ENCODE assay signal across 9 mouse cellular contexts in the genomic region with DNA sequence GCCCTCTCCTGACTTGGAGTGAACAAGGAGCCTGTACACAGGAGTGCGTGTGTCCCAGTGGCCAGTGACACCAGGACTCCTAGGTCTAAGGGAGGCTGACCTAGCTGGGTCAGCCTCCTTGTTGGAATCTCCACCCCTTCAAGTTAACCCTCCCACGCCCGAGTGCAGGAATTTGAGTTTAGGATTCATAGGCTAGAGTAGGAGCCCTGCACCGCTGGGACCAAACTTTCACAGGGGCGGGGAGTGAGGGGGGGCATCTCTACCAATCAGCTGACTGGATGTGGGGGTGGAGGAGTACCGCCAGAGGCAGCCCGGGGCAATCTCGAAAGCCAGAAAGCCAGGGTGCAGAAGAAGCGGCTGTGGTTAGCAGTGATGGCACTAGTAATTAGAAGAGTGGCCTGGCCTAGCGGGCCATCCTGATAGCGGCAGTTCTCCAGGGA. TPM values are rescaled to one million over a fixed set of nuclear protein-coding genes. Genes with fewer than 3 reads are reported as not detected.
DNase-seq lines count a peak whose midpoint lies in the region; ATAC-seq and TF ChIP-seq lines count a peak whose summit lies in the region.
"Had no signal": no experiment of that assay in that cellular context is flagged by ENCODE, and none has a peak within 500 bp of the region (broad histone marks: within the 10 kb centered on the region; RNA-seq: fewer than 3 reads in every experiment).

A gene (minus strand): TSS at position 63 of the 440 bp plus-strand sequence.

- WGBS in heart, embryonic 10.5 days = 10% methylated on average over 11 of the region's 11 CpGs
- 18% methylated on average over 11 of the region's 11 CpGs for WGBS in kidney, embryonic 16.5 days

- peak; percentile 28 for ATAC-seq in kidney, embryonic 16.5 days (ENCODE audit: low FRiP score, low TSS enrichment)

- no peak for DNase-seq in testis, postnatal 10 days (ENCODE audit: low spot score)
- DNase-seq in heart, embryonic 10.5 days (ENCODE audit: low spot score) = no peak
- no peak for DNase-seq in natural killer cell, adult 2 months (ENCODE audit: low spot score in 2 of 2)
- DNase-seq in ovary, postnatal 10 days (ENCODE audit: low spot score) = no peak
- DNase-seq in testis, postnatal 14 days (ENCODE audit: low spot score) = no peak

- no peaks in the 10 kb centered on the region for H3K9me3 ChIP-seq in heart, embryonic 10.5 days
- no peaks in the 10 kb centered on the region for H3K9me3 ChIP-seq in kidney, embryonic 16.5 days (ENCODE audit: low read length)
- H3K9me3 ChIP-seq in megakaryocyte, embryonic 14.5 days = no peaks in the 10 kb centered on the region

- H3K36me3 ChIP-seq in testis, adult 2 months (ENCODE audit: control insufficient read depth, insufficient read depth, low read length) = no peaks in the 10 kb centered on the region
- H3K36me3 ChIP-seq in heart, embryonic 10.5 days = peaks cover 22% of the 10 kb centered on the region
- peaks cover 18% of the 10 kb centered on the region for H3K36me3 ChIP-seq in kidney, embryonic 16.5 days (ENCODE audit: insufficient read depth, low read length)
- H3K36me3 ChIP-seq in megakaryocyte, embryonic 14.5 days (replicated peaks; ENCODE audit: low read length) = peaks cover 44% of the 10 kb centered on the region

- H3K4me2 ChIP-seq in kidney, embryonic 16.5 days (replicated peaks; ENCODE audit: low read depth, low read length) = peak within 1 kb of the TSS; percentile 63

- no peak for TF ChIP-seq CTCF in testis, adult 2 months (IDR thresholded peaks at IDR 0.05; ENCODE audit: control insufficient read depth, insufficient read depth, insufficient replicate concordance, low read depth, low read length)

- H3K9ac ChIP-seq in kidney, embryonic 16.5 days (replicated peaks; ENCODE audit: low read length) = peak within 1 kb of the TSS; percentile 51

- no peak for TF ChIP-seq POLR2A in testis, adult 2 months (IDR thresholded peaks at IDR 0.05; ENCODE audit: control insufficient read depth, low read depth, low read length)

- peak within 1 kb of the TSS; percentile 52 for H3K4me3 ChIP-seq in testis, adult 2 months (ENCODE audit: control insufficient read depth, low read depth, low read length)
- peak within 1 kb of the TSS; percentile 58 for H3K4me3 ChIP-seq in heart, embryonic 10.5 days
- H3K4me3 ChIP-seq in kidney, embryonic 16.5 days (ENCODE audit: low read length) = peak within 1 kb of the TSS; percentile 45
- H3K4me3 ChIP-seq in megakaryocyte, embryonic 14.5 days (replicated peaks) = peak within 1 kb of the TSS; percentile 80

- peaks cover 26% of the 10 kb centered on the region for H3K4me1 ChIP-seq in testis, adult 2 months (ENCODE audit: control insufficient read depth, insufficient read depth, low read length)
- peaks cover 50% of the 10 kb centered on the region for H3K4me1 ChIP-seq in heart, embryonic 10.5 days
- peaks cover 45% of the 10 kb centered on the region for H3K4me1 ChIP-seq in kidney, embryonic 16.5 days (ENCODE audit: insufficient read depth, low read length)
- peaks cover 50% of the 10 kb centered on the region for H3K4me1 ChIP-seq in megakaryocyte, embryonic 14.5 days

- H3K27me3 ChIP-seq in testis, adult 2 months (ENCODE audit: control insufficient read depth, insufficient read depth, low read length) = no peaks in the 10 kb centered on the region
- H3K27me3 ChIP-seq in heart, embryonic 10.5 days (ENCODE audit: insufficient read depth, poor library complexity, severe bottlenecking) = peaks cover 55% of the 10 kb centered on the region
- H3K27me3 ChIP-seq in kidney, embryonic 16.5 days (ENCODE audit: insufficient read depth, low read length) = peaks cover 21% of the 10 kb centered on the region
- peaks cover 8% of the 10 kb centered on the region for H3K27me3 ChIP-seq in megakaryocyte, embryonic 14.5 days (replicated peaks)

- no peak within 1 kb of the TSS for H3K27ac ChIP-seq in testis, adult 2 months (ENCODE audit: control insufficient read depth, insufficient read depth, low read depth, low read length)
- peak within 1 kb of the TSS; percentile 37 for H3K27ac ChIP-seq in heart, embryonic 10.5 days
- no peak within 1 kb of the TSS for H3K27ac ChIP-seq in kidney, embryonic 16.5 days (ENCODE audit: low read length)

RNA-seq across cellular contexts. Expression of the gene that starts here (rescaled TPM):
- 0.22 and 0.24 TPM in 2 replicates for polyA plus RNA-seq in testis, adult 2 months (2012; rRNA removed)
- 0.60 and 0.74 TPM in 2 replicates for polyA plus RNA-seq in heart, embryonic 10.5 days (2016; fragmentation: Nextera tagmentation; extraction: Ambion mirVana)
- polyA plus RNA-seq in kidney, embryonic 16.5 days (2015; fragmentation: Nextera tagmentation; extraction: Ambion mirVana) = 0.94 and 1.4 TPM in 2 replicates
- 0.95 TPM in 1 of 2 replicates, not detected in the other for polyA plus RNA-seq in megakaryocyte, embryonic 14.5 days (2012; ENCODE audit: insufficient read depth, low replicate concordance)
- polyA plus RNA-seq: brain, embryonic 14.5 days had no signal
